Mouse (Mus musculus) myocyte (in vitro differentiated cells): ENCODE data around the gene Ssh2. TPM values are rescaled to one million over a fixed set of nuclear protein-coding genes. Genes with fewer than 3 reads are reported as not detected.
A peak's percentile ranks its signal among the peaks of the same experiment; 100 is the strongest.

Source experiments
- H3K27me3 ChIP-seq: one replicate; pipeline ENCODE4 v1.6.1; 2011; ENCODE audit not compliant: control insufficient read depth, insufficient read depth, insufficient read length
- H3K36me3 ChIP-seq: one replicate; pipeline ENCODE4 v1.6.1; 2011; ENCODE audit not compliant: control insufficient read depth, insufficient read depth
- H3K4me2 ChIP-seq: one replicate; pipeline ENCODE4 v1.6.1; 2011; ENCODE audit warnings: low read depth, control low read depth
- H3K4me3 ChIP-seq: one replicate; pipeline ENCODE4 v1.5.1; 2011; ENCODE audit warnings: mild to moderate bottlenecking, control low read depth, moderate library complexity
- H3K79me2 ChIP-seq: one replicate; pipeline ENCODE4 v1.6.1; 2011; ENCODE audit not compliant: control insufficient read depth, insufficient read depth
- H3ac ChIP-seq: one replicate; pipeline ENCODE4 v1.6.1; 2011; ENCODE audit not compliant: control insufficient read depth, insufficient read length
- CEBPB ChIP-seq: IDR thresholded peaks from 2 replicates; pipeline ENCODE4 v1.6.1; 2011; ENCODE audit warnings: mild to moderate bottlenecking, moderate library complexity; ENCODE audit not compliant: poor library complexity, insufficient read depth, severe bottlenecking
- E2F4 ChIP-seq: IDR thresholded peaks from one replicate; pipeline ENCODE4 v1.6.1; 2011; ENCODE audit warnings: mild to moderate bottlenecking, control low read depth, moderate library complexity; ENCODE audit not compliant: insufficient read depth
- MAX ChIP-seq: IDR thresholded peaks from one replicate; pipeline ENCODE4 v1.6.1; 2011; ENCODE audit warnings: low read depth, mild to moderate bottlenecking, control low read depth
- MYOD1 ChIP-seq, 3 experiments: IDR thresholded peaks; one replicate each; pipeline ENCODE4 v1.6.1; 2011; ENCODE audit warnings: control low read depth in 2 of 3, low read depth in 2 of 3, mild to moderate bottlenecking in 2 of 3, moderate library complexity in 1 of 3; ENCODE audit not compliant: insufficient read length in 2 of 3, control insufficient read depth in 1 of 3
- MYOG ChIP-seq, 3 experiments: IDR thresholded peaks; one replicate each; pipeline ENCODE4 v1.6.1; 2011; ENCODE audit warnings: control low read depth in 2 of 3, low read depth in 2 of 3, mild to moderate bottlenecking in 2 of 3; ENCODE audit not compliant: insufficient read length in 2 of 3, control insufficient read depth in 1 of 3, insufficient read depth in 1 of 3
- POLR2A ChIP-seq: IDR thresholded peaks from one replicate; pipeline ENCODE4 v1.6.1; 2011; ENCODE audit warnings: low read depth, mild to moderate bottlenecking, control low read depth, moderate library complexity; ENCODE audit not compliant: insufficient read length
- POLR2AphosphoS2 ChIP-seq: IDR thresholded peaks from one replicate; pipeline ENCODE4 v1.6.1; 2011; ENCODE audit warnings: low read depth, control low read depth; ENCODE audit not compliant: insufficient read length
- REST ChIP-seq: IDR thresholded peaks from one replicate; pipeline ENCODE4 v1.6.1; 2011; ENCODE audit warnings: mild to moderate bottlenecking, control low read depth, moderate library complexity; ENCODE audit not compliant: insufficient read depth, insufficient read length
- SRF ChIP-seq: IDR thresholded peaks from one replicate; pipeline ENCODE4 v1.6.1; 2011; ENCODE audit warnings: low read depth; ENCODE audit not compliant: control insufficient read depth, insufficient read length
- TCF12 ChIP-seq: IDR thresholded peaks from one replicate; pipeline ENCODE4 v1.6.1; 2011; ENCODE audit warnings: mild to moderate bottlenecking, control low read depth; ENCODE audit not compliant: poor library complexity, insufficient read depth, severe bottlenecking
- TCF3 ChIP-seq: IDR thresholded peaks from one replicate; pipeline ENCODE4 v1.6.1; 2011; ENCODE audit warnings: low read depth, control low read depth; ENCODE audit not compliant: insufficient read length
- USF1 ChIP-seq: IDR thresholded peaks from one replicate; pipeline ENCODE4 v1.6.1; 2011; ENCODE audit warnings: low read depth, mild to moderate bottlenecking, control low read depth, moderate library complexity
- polyA plus RNA-seq: library from polyadenylated mRNA; unstranded; fragments of >200 nt; fragmentation: generic; extraction: Trizol; gene quantifications from one replicate; pipeline ENCODE4 v1.2.1, GENCODE M21; 2012; ENCODE audit warnings: missing spikeins

Ssh2 gene
- polyA plus RNA-seq, 1 experiment = 4.8 TPM

- H3K36me3 ChIP-seq = no peaks in the 10 kb centered on the region
- no peaks in the 10 kb centered on the region for H3K79me2 ChIP-seq
- no peak overlapping the region for H3K4me2 ChIP-seq
- no peak overlapping the region for H3ac ChIP-seq
- no peak for TF ChIP-seq MYOG (IDR thresholded peaks at IDR 0.05; ENCODE audit: control insufficient read depth in 1 of 3, insufficient read depth in 1 of 3, insufficient read length in 2 of 3, low read depth in 2 of 3)
- TF ChIP-seq CEBPB = no peak
- no peak for TF ChIP-seq MAX
- no peak for TF ChIP-seq POLR2AphosphoS2
- TF ChIP-seq TCF3 = no peak
- no peak for TF ChIP-seq MYOD1 (IDR thresholded peaks at IDR 0.05; ENCODE audit: control insufficient read depth in 1 of 3, insufficient read length in 2 of 3, low read depth in 2 of 3)
- TF ChIP-seq TCF12 = no peak
- TF ChIP-seq POLR2A = no peak
- H3K4me3 ChIP-seq = no peak overlapping the region
- no peaks in the 10 kb centered on the region for H3K27me3 ChIP-seq
Observed at GRCm38 (mm10) chr11:77181528-77181927, 34.6 kb upstream of the Ssh2 start.

- no peak overlapping the region for H3K4me2 ChIP-seq
- H3ac ChIP-seq = no peak overlapping the region
- H3K27me3 ChIP-seq = no peaks in the 10 kb centered on the region
- TF ChIP-seq MYOD1 (IDR thresholded peaks at IDR 0.05; ENCODE audit: control insufficient read depth in 1 of 3, insufficient read length in 2 of 3, low read depth in 2 of 3) (no peak), TCF12 (no peak), POLR2AphosphoS2 (no peak), POLR2A (no peak), MAX (no peak), CEBPB (no peak), REST (no peak), SRF (no peak), MYOG (IDR thresholded peaks at IDR 0.05; ENCODE audit: control insufficient read depth in 1 of 3, insufficient read depth in 1 of 3, insufficient read length in 2 of 3, low read depth in 2 of 3) (no peak), USF1 (no peak), E2F4 (no peak), TCF3 (no peak)
- H3K79me2 ChIP-seq = no peaks in the 10 kb centered on the region
- no peaks in the 10 kb centered on the region for H3K36me3 ChIP-seq
- H3K4me3 ChIP-seq = no peak overlapping the region
Observed at GRCm38 (mm10) chr11:77182041-77182440, 34.0 kb upstream of the Ssh2 start.

- Histone ChIP-seq H3ac (no peak overlapping the region), H3K27me3 (no peaks in the 10 kb centered on the region)
- TF ChIP-seq E2F4 = no peak
- no peak for TF ChIP-seq MAX
- no peak for TF ChIP-seq TCF12
- no peak for TF ChIP-seq MYOD1 (IDR thresholded peaks at IDR 0.05; ENCODE audit: control insufficient read depth in 1 of 3, insufficient read length in 2 of 3, low read depth in 2 of 3)
- no peak for TF ChIP-seq TCF3
- no peak for TF ChIP-seq POLR2AphosphoS2
Observed at GRCm38 (mm10) chr11:77182616-77183015, 33.5 kb upstream of the Ssh2 start.

GRCm38 (mm10) chr11:77184926-77185325, 31.2 kb upstream of the Ssh2 start:
- Histone ChIP-seq H3K79me2 (no peaks in the 10 kb centered on the region), H3ac (no peak overlapping the region), H3K4me2 (no peak overlapping the region), H3K4me3 (no peak overlapping the region), H3K36me3 (no peaks in the 10 kb centered on the region), H3K27me3 (no peaks in the 10 kb centered on the region)
- TF ChIP-seq MYOG (IDR thresholded peaks at IDR 0.05; ENCODE audit: control insufficient read depth in 1 of 3, insufficient read depth in 1 of 3, insufficient read length in 2 of 3, low read depth in 2 of 3) (no peak), CEBPB (peak; percentile 51)

More at GRCm38 (mm10) chr11:77182616-77183015, 33.5 kb upstream of the Ssh2 start:
- Histone ChIP-seq H3K4me3 (no peak overlapping the region), H3K79me2 (no peaks in the 10 kb centered on the region), H3K4me2 (no peak overlapping the region), H3K36me3 (no peaks in the 10 kb centered on the region)

- Histone ChIP-seq H3ac (no peak within 1 kb of the TSS), H3K4me3 (no peak within 1 kb of the TSS), H3K36me3 (no peaks in the 10 kb centered on the region), H3K27me3 (no peaks in the 10 kb centered on the region), H3K79me2 (no peaks in the 10 kb centered on the region), H3K4me2 (no peak within 1 kb of the TSS)
- no peak for TF ChIP-seq SRF
- no peak for TF ChIP-seq MYOD1 (IDR thresholded peaks at IDR 0.05; ENCODE audit: control insufficient read depth in 1 of 3, insufficient read length in 2 of 3, low read depth in 2 of 3)
- TF ChIP-seq POLR2A = no peak
- TF ChIP-seq REST = no peak
- TF ChIP-seq TCF3 = no peak
- no peak for TF ChIP-seq CEBPB
- TF ChIP-seq USF1 = no peak
- TF ChIP-seq MAX = no peak
- no peak for TF ChIP-seq POLR2AphosphoS2
- TF ChIP-seq MYOG (IDR thresholded peaks at IDR 0.05; ENCODE audit: control insufficient read depth in 1 of 3, insufficient read depth in 1 of 3, insufficient read length in 2 of 3, low read depth in 2 of 3) = no peak
- TF ChIP-seq E2F4 = no peak
- no peak for TF ChIP-seq TCF12
Observed at GRCm38 (mm10) chr11:77188868-77189267, 27.2 kb upstream of the Ssh2 start, which contains the start of gene Efcab5. Gene Efcab5 (minus strand): TSS chr11:77188968.
